Mouse (Mus musculus) CD4-positive, CD25-positive, alpha-beta regulatory T cell, adult 2 months (primary cell): ENCODE data around the gene Nav2.

Experiments
- DNase-seq: peaks from one replicate; pipeline ENCODE4 v3.0.0-alpha.2; 2012; ENCODE audit warnings: low read depth, low spot score

Nav2 gene

DNA sequence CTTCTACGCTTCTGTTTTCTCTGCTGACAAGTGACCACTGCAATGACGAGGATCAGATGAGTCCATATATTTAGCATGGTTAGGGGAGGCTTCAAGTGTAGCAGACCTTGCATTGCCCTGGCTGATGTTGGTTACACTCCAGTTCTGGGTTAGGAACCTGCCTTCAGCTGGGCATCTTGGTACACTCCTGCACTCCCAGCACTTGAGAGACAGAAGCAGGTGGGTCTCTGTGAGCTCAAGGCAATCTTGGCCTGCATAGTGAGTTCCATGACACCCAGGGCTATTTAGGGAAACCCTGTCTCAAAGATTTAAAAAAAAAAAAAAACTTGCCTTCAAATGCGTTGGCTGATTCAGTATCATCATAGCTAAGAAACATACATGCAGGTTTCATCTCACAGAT lies 450.6 kb downstream of the Nav2 start:
- DNase-seq = no peak

DNA sequence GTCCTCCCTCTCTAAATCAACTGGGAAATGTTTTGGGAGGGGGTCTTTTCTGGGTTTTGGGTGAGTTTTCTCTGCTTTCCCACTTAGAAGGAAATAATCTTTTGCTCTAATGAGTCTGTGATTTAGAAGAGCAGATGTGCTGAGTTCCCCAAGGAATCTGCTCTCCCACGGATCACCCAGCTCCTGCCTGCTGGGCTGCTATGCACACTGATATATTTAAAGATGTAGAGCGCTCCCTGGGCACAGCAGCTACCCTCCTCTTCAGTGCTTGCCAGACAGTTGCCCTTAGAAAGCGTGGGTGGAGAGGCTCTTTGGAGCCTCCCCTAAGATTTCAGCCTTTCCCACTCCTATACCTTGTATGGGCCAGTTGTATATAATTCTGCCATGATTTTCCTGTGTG lies 452.1 kb downstream of the Nav2 start:
- DNase-seq = no peak

DNA sequence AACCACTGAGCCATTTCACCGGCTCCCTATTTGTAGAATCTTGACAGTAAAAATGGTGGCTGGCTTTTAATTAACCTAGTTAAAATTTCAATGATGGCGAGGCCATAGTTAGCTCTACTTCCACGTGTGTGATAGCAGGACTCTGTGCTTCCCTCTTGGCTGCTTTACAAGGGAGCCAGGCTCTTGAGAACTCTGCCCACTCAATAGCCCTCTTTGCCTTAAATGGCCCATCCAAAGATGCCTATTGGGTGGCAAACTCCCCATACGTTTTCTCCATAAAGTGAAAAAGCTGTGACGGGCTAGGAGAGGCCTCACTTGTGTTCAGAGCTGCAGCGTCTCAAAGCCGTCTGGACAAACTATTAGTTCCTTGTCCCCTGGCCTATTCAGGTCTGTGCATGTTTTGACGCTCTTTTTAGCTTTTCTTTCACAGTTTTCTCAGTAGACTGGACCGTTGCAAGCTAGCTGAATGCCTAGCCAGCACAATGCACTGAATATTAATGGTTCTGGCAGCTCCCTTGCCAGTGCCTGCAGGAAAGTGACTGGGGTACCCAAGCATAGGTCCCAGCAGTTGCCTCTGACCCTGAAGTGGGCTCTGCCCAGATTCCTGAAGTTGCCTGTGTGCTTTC lies 453.1 kb downstream of the Nav2 start:
- no peak for DNase-seq

GRCm38 (mm10) chr7:49364486-49365162 lies 456.1 kb downstream of the Nav2 start:
- DNase-seq = peak; percentile 33

DNA sequence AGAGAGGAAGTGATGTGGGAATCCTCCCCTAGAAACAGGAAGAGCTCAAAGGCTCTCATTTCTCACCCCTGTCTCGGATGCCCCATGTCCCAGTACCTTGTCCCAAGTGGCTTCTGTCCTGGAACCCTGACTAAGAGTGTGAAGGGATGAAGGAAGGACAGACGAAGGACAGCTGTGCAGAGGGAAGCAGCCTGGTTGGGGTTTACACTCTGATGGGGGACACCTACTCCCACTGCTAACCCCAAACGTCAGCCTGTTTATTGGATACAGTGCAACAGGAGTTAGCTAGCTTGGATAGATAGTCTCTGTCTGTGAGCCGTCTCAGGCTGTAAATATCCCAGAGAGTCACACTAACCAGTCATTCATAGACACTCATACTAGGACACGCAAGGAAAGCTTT lies 460.1 kb downstream of the Nav2 start:
- no peak for DNase-seq

DNA sequence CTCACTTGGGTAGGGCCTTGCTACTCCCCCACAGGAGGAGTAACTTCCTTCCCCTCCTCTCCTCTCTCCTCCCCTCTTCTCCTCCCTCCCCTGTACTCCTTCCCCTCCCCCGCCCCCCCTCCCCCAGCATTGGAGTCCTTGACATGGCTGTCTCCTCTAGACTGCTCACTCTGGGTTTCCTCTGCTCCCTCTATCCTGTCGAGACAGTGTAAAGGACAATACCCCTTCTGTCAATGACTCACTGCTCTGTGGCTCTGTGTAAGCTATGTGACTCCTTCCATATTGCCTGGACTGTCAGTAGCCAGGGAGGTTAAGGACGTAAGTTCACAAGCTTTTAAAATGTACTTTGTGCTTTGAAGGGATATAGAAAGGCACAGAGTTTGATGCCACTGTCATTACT lies 460.5 kb downstream of the Nav2 start:
- DNase-seq = no peak

DNA sequence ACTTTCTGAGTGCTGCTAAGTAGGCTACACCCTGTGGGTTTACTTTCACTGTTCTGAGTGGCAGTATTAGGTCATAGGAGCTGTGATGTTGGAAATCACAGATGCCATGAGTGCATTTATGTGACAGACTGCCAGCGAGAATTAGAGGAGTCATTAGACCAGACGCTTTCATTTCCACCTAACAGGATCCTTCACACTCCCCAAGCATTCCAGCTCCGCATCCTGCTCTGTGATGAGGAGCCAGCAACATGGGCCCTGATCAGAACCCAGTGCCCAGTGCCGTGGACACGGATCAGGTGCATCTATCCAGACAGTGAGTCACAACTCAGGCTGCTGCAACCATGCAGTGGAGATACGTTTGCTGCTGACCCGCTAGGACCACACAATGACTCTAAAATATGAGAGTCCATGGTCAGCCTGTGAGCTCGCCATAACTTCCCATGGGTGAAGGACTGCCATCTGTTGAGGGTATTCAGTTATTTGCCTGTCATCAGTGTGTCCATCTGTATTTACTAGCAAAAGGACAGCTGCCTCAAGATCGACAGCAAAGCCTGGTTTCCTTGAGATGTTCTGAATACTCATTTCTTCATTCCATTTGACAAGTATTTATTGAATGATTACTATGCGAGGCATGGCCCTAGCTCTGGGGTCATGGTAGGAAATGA lies 461.4 kb downstream of the Nav2 start:
- no peak for DNase-seq

DNA sequence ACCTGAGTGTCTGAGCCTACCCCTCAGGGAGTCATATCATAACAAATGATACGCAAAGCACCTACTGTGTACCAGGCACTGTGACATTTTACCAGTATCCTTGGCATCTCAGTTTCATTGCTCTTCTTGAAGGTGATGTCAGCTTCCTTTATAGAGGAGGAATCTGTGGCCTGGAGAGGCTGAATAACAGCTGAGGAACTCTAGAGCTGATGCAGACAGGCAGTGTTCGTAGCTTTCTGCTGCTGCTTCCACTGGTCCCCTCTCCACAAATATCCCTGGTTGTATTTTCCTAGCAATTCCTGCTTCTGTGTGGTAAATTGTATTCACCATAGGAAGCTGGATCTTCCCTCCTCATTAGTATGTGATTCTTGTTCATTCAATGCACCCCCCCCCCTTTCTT lies 462.8 kb downstream of the Nav2 start:
- no peak for DNase-seq

- DNase-seq = no peak
Observed at GRCm38 (mm10) chr7:49371972-49372371, 463.5 kb downstream of the Nav2 start.

GRCm38 (mm10) chr7:49373173-49373572 lies 464.7 kb downstream of the Nav2 start:
- no peak for DNase-seq

GRCm38 (mm10) chr7:49373661-49374060 lies 465.1 kb downstream of the Nav2 start:
- DNase-seq = no peak

DNA sequence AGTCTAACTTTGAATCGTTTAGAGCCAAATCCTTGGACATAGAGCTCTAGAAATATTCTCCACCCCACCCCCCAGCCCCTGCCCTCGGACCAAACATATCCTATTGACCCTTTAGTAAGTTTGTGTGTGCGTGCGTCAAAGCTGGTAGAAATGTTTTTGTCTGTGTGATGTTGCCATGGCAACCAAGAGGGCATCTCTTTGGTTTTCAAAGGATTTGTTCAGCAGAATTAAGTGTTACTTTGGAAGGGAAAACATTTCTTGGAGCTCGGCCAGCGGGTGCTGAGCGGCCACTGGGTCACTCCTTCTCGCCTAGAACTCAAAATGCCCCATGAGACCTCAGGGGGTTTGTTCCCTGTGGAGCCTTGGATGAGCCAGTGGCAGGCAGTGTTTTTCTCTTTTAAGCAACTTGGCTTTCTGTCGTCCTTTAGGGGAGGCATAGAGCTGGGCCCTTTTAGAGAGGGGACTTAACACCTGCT lies 467.0 kb downstream of the Nav2 start:
- DNase-seq = no peak

- no peak for DNase-seq
Observed at GRCm38 (mm10) chr7:49378608-49379007, 470.1 kb downstream of the Nav2 start.

DNA sequence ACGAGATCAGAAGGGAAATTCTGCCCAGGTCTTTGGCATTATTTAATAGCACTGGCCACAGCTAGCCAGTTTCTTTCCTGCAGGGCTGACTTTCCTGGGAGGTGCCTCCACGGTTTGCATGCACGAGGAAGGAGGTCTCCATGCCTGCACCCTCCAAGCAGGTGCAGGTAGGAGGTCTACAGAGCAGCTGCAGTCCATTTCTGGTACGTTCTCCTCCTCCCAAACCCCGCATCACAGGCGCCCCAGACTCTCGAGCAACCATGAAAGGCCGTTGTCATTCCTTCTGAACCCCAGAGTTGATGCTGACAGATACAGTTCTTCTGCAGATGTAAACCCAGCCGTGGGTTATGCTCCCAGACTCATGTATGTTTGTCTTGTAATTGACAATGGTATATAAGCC lies 472.4 kb downstream of the Nav2 start:
- no peak for DNase-seq

- DNase-seq = no peak
Observed at GRCm38 (mm10) chr7:49382884-49383283, 474.4 kb downstream of the Nav2 start.

DNA sequence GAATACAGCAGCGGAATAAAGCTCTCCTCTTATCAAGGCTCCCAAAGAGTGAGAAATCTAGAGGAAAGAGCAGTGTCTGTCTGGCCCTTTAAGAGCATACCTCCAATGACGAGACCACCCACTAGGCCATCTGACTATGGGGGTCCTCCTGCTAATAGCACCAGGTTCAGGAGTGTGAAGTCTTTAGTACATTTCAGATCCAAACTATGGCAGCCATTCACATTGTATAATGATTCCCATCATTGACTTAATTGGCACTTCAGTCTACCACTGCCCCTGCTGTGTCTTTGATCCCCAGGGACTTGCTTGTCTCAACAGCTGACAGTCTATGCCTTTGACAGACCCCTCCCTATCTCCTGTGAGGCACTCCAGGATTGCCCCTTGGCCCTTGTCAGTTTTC lies 479.6 kb downstream of the Nav2 start:
- DNase-seq = no peak

GRCm38 (mm10) chr7:49390312-49390711 lies 481.8 kb downstream of the Nav2 start:
- DNase-seq = no peak

DNA sequence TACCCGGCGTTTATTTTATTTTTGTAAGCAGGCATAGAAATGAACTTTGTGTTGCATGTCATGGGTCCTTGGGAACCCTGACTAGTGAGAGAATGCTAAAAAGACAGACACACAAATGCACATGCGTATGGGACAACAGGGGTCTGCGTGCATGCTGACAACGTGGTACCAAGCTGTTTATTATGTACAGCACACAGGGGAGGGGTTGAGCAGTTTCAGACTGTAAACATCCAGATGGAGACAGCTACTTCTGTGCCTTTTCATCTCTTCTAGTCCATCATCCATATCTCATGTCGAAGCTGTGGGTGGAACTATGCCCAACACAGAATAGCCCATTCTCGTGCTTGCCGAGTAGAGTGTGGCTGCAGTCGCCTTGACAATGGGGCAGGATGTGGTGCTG lies 482.3 kb downstream of the Nav2 start:
- DNase-seq = no peak

DNA sequence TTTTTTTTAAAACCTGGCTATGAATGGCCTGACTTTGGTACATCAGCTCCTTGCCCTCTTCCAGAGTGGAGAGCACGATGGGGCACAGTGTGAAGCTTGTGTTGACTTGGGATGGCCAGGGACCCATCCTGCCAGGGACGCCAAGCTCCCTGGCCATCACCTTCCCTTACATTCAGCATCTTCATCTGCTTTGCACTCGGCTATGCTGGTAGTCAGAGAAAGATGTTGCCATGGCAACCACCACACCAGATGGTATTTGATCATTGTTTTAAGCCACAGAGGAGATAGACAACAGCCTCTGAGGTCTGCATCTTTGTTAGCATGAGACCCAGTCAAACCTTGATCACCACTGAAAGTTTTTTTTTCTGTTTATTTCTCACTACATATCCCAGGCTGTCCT lies 483.7 kb downstream of the Nav2 start:
- peak; percentile 14 for DNase-seq

- no peak for DNase-seq
Observed at GRCm38 (mm10) chr7:49392834-49393233, 484.3 kb downstream of the Nav2 start.

DNA sequence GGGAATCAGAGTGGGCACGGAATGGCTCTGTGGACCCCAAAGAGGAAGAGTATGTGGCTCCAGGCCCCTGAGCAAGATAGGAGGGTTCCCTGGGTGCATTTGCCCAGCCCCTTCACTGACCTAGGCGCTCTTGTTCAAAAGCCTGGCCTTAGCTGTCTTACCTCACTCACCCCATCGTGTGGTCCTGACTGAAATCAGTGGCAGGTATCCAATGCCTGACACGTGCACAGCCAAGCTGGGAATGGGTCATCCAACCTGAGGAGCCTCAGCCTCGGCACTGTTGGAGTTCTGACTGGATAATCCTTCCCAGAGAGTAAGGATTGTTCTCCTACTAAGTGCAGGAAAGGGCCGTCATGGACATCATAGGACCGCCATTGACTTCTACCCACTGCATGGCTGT lies 485.3 kb downstream of the Nav2 start:
- DNase-seq = no peak

GRCm38 (mm10) chr7:49396202-49396601 lies 487.7 kb downstream of the Nav2 start:
- no peak for DNase-seq

GRCm38 (mm10) chr7:49397441-49398003 lies 489.0 kb downstream of the Nav2 start:
- no peak for DNase-seq
